Mouse (Mus musculus) urinary bladder, adult 18-20 months (tissue): ENCODE measurements around the gene Rbm10.

Source experiments
- DNase-seq, 2 experiments: peaks; one replicate each; pipeline ENCODE4 v3.0.0; 2022; ENCODE audit warnings: low spot score in 2 of 2, mixed read lengths in 2 of 2

Gene Rbm10

GRCm38 (mm10) chrX:20617176-20617902 is at the start of gene Rbm10, which contains the start of gene Ndufb11:
Gene Rbm10 (plus strand): TSS chrX:20617503.
Gene Ndufb11 (minus strand): TSS chrX:20617619.
- peak; percentile 51 to 72 for DNase-seq

DNA sequence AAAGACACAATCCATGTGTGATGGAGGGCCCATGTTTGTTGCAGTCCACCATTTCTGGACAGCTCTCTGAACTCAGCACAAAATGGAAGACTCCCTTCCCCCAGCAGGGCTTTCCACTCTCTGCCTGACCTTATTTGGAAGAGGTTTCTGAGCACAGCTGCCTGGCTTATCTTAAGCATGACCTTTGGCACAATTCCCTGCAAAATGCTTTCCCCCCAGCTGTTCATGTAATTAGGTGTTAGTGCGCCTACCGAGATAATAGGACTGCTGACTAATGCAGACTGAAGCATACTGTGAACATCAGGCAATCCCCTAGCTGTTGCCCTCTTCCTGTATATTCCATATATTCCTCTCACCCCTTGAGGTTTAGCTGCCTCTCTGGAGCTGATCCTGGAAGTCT is 46.3 kb upstream of the Rbm10 start:
- DNase-seq = no peak

- no peak for DNase-seq
Measured at GRCm38 (mm10) chrX:20572683-20573082, 44.6 kb upstream of the Rbm10 start.

DNA sequence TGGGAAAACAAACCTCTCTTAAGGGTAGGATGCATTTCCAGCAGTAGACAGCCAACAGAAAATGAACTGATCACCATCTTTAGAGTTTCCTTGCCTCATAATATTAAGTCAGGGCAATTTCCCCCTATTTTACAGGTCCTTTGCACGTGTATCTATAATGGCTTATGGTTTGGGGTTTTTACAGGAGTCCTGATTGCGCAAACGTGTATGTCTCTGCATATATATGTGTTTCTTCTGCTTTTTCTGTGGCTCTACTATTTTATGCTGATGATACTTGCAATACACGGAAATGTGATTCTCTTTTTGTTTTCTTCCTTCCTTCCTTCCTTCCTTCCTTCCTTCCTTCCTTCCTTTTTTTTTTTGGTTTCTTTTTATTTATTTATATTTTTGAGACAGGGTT is 43.4 kb upstream of the Rbm10 start:
- DNase-seq = no peak

GRCm38 (mm10) chrX:20587968-20588367 is 29.3 kb upstream of the Rbm10 start:
- no peak for DNase-seq

DNA sequence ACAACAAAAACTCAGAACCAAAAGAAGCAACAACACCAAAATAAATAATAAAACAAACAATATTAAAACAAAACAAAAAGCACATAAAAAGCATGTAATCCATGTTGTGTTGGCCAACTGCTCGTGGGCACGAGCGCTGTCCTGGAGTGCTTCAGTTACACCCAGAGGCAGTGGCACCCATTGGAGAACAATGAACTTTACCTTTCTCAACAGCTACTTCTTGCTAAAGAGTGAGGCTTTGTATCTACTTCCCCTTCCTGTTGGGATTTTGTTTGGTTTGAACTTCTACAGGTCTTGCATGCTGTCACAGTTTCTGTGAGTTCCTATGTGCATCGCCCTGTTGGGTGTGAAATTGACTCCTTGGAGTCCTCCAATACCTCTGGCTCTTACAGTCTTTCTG is 8.8 kb upstream of the Rbm10 start:
- DNase-seq = no peak

GRCm38 (mm10) chrX:20616861-20617175 is 485 bp upstream of the Rbm10 start:
- no peak for DNase-seq

DNA sequence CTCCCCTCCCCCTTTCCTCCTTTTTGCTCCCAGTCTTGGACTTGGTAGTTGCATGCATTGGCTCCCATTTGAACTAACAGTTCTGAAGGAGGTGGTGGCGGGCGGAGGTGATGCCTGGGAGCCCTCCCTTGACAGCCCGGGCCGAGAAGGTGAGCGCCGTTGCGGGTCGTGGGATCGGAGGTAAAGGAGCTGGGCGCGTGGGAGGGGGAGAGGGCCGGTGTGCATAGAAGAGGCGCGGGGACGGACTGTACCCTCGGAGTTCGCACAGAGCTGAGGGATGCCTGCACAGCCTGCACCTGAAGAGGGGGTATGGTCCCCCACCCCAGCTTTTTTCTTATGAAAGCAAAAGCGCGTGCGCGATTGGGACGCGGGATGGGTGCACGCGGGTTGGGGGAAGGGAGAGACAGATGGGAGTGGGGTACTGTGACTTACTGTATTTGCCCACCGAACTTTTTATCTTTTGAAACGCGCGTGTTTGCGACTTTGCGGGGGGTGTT is 648 bp downstream of the Rbm10 start:
- no peak for DNase-seq

GRCm38 (mm10) chrX:20638141-20638540 is 20.8 kb downstream of the Rbm10 start:
- no peak for DNase-seq

- DNase-seq = no peak
Measured at GRCm38 (mm10) chrX:20644780-20645179, 27.5 kb downstream of the Rbm10 start.

- no peak for DNase-seq
Measured at GRCm38 (mm10) chrX:20657593-20657992, 40.3 kb downstream of the Rbm10 start.

DNA sequence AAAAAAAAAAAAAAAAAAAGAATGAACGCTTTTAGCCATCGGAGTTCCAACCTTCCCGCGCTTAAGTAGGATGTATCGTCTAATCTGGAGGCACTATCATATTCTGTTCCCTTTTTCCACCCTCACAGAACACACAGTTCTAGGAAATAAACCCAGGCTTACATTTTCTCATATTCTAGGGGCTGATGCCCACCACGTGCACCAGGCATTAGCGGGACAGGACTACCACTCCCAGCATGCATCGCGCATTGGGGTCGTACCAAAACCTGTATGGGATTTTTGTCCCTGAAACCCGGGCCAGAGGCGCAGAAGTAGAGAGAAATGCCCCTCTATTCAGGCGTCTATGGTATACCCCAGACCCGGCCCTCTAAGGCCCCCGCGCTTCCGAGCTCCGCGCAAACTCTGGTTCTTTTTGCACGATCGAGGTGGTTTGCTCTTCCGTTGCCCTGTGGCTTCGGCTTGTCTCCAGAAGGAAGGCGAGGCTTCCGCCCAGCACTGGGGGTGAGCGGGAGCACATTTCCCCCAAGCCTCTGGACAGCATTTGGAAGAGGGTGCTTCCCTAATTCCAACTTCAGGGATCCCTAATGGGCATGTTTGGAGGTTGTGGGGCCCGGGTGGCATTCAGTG is 40.8 kb downstream of the Rbm10 start, which contains the start of gene Uba1:
Gene Uba1 (plus strand): TSS at position 301 of the 627 bp plus-strand sequence.
- DNase-seq = peak; percentile 36 to 53

DNA sequence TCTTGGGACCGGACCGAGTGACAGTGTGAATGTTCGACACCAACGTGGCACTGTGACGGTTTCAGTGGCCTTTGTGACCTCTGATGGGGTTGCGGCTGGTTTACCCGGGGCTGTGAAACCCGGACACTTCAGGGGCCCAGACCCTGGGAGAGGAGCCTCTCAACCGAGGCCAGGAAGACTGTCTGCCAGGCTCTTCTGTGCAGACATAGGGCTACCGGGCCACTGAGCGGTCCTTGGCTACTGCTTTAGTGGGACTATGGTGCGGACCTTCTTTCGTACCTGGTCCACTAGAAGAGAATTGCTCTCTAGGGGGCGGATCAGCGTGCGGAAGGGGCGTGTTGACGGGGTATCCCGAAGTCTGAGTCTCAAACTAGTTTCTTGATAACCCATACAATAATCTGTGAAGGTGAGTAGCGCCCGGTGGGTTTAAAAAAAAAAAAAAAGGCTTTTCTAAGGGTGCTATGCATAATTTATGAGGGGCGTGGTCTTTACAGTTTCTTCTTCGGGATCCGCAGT is 41.6 kb downstream of the Rbm10 start:
- DNase-seq = peak in 1 of 2 experiments; percentile 6

GRCm38 (mm10) chrX:20662317-20662715 is 45.0 kb downstream of the Rbm10 start:
- DNase-seq = no peak

DNA sequence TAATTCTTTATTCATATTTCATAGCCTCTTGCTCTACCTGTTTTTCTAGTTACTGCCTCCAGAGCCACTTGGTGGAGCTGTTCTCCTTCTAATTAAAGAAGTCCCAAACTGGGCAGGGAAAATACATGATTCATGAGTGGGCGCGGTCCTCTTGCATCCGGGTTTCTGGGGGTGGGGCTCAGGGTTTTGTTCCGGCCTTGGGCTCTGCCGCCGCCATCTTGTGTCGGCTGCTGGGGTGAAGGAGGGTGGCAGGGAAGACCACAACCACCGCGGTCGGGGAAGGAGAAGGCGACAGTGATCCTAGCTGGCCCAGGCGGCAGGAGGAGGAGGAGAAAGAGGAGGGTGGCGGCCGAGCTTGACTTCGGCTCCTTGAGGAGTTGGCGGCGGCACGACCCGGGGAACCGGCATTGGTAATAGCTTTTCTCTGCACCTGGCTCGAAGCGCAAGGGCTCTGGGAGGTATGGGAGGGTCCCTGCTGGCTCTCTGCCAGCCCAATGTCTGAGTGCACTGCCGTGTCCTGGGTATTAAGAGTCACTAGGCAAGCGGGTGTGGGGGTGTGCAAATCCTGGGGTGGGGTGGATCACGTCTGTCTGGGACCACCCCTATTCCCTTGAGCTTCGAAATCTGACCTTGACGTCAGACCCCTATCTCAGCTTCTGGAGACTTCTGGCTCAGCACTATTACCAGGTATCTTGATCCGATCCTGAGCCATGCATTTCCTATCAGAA is 45.6 kb downstream of the Rbm10 start:
- DNase-seq = peak; percentile 46 to 83

GRCm38 (mm10) chrX:20663444-20663790 is 46.1 kb downstream of the Rbm10 start:
- DNase-seq = no peak

GRCm38 (mm10) chrX:20687519-20688067 is 70.3 kb downstream of the Rbm10 start, which contains the start of gene Cdk16:
Gene Cdk16 (plus strand): TSS chrX:20687954.
- DNase-seq = peak; percentile 34 to 82

DNA sequence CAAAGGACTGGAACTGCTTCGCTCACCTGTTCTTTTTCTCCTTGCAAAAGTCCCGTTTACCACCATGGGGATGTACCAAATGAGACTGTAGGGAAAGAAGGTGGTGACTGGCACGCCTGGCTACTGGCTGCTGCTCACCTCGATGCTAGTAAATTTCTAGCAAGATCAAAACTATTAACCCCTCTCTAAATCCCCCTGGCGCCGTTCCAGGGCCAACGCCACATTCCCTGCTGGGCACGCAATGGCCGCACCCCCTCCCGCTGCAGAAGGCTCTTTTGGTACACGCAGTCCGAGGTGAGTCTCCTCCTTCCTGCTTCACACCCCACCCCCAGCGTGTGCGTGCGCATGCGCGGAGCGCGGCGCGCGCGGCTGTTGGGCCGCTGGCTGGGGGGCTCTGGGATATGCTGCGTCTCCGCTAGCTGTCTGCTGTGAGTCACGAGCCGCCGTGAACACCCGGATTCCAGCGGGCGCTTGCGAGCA is 70.8 kb downstream of the Rbm10 start:
- DNase-seq = peak; percentile 55 to 71

GRCm38 (mm10) chrX:20688615-20689014 is 71.3 kb downstream of the Rbm10 start:
- peak; percentile 20 to 27 for DNase-seq

DNA sequence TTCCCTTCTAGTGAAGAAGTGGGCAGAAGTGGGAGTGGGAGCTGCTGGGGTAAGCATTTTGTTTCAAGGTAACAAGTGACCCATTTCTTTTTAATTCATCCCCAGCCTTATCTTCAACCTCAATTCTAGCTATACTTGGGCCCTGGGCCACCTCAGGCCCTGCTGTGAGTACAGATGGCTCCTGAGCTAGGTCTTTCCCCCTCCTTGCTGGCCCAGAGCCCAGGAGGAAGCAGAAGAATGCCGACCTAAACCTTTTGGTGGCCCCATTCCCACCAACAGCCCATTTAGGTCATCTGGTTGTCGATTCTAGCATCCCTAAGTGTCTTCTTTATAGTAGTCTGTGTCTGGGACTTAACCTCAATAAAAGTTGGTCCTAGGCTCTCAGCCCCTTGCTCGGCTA is 74.3 kb downstream of the Rbm10 start:
- no peak for DNase-seq

GRCm38 (mm10) chrX:20692616-20693015 is 75.3 kb downstream of the Rbm10 start:
- DNase-seq = no peak

GRCm38 (mm10) chrX:20695842-20696241 is 78.5 kb downstream of the Rbm10 start:
- DNase-seq = no peak
